Mouse (Mus musculus) NIH3T3 (cell line): ENCODE measurements at regions not wholly inside any gene's neighbourhood (a gene's known extent, or its start where the extent isn't known, plus 50 kb on each side); places are given as distances from the start of the nearest gene placed in this dataset.

Experiments used
- DNase-seq: peaks from one replicate; pipeline ENCODE4 v3.0.0-alpha.2; 2012; ENCODE audit warnings: low read depth

GRCm38 (mm10) chr3:144324974-144325373, 120.0 kb upstream of the Lmo4 start:
- no peak for DNase-seq

- no peak for DNase-seq
These were observed 118.5 kb upstream of the Lmo4 start for GRCm38 (mm10) chr3:144323524-144323923.

- no peak for DNase-seq
These were observed 114.6 kb upstream of the Lmo4 start for GRCm38 (mm10) chr3:144319468-144320205.

- no peak for DNase-seq
These were observed 113.9 kb upstream of the Lmo4 start for GRCm38 (mm10) chr3:144318761-144319467.

GRCm38 (mm10) chr3:144310748-144311147, 105.7 kb upstream of the Lmo4 start:
- no peak for DNase-seq

- no peak for DNase-seq
These were observed 103.6 kb upstream of the Lmo4 start for GRCm38 (mm10) chr3:144308616-144309015.

- no peak for DNase-seq
These were observed 102.5 kb upstream of the Lmo4 start for GRCm38 (mm10) chr3:144307557-144307956.

GRCm38 (mm10) chr3:144305456-144305855, 100.4 kb upstream of the Lmo4 start:
- DNase-seq: no peak

GRCm38 (mm10) chr3:144304924-144305323, 99.9 kb upstream of the Lmo4 start:
- DNase-seq: no peak

GRCm38 (mm10) chr3:144302626-144303025, 97.6 kb upstream of the Lmo4 start:
- DNase-seq: no peak

GRCm38 (mm10) chr3:144301068-144301467, 96.0 kb upstream of the Lmo4 start:
- DNase-seq: peak; percentile 9

- no peak for DNase-seq
These were observed 94.2 kb upstream of the Lmo4 start for GRCm38 (mm10) chr3:144299239-144299638.

GRCm38 (mm10) chr3:144289489-144289888, 84.5 kb upstream of the Lmo4 start:
- no peak for DNase-seq

- DNase-seq: no peak
These were observed 81.1 kb upstream of the Lmo4 start for GRCm38 (mm10) chr3:144286100-144286499.

GRCm38 (mm10) chr3:144284326-144284725, 79.3 kb upstream of the Lmo4 start:
- DNase-seq: no peak

- DNase-seq: no peak
These were observed 68.1 kb upstream of the Lmo4 start for GRCm38 (mm10) chr3:144273115-144273514.

GRCm38 (mm10) chr3:144270206-144270605, 65.2 kb upstream of the Lmo4 start:
- no peak for DNase-seq

GRCm38 (mm10) chr3:144264554-144264953, 59.5 kb upstream of the Lmo4 start:
- DNase-seq: peak; percentile 18

- no peak for DNase-seq
These were observed 55.9 kb upstream of the Lmo4 start for GRCm38 (mm10) chr3:144260886-144261285.

- no peak for DNase-seq
These were observed 52.9 kb upstream of the Lmo4 start for GRCm38 (mm10) chr3:144257714-144258517.

GRCm38 (mm10) chr3:144257196-144257595, 52.2 kb upstream of the Lmo4 start:
- DNase-seq: no peak
